Mouse (Mus musculus): ENCODE measurements at regions not wholly inside any gene's neighbourhood (a gene's known extent, or its start where the extent isn't known, plus 50 kb on each side); places are given as distances from the start of the nearest gene placed in this dataset.

GRCm38 (mm10) chr15:62180718-62181117 lies 1257.9 kb upstream of the A1bg start:
- H3K36me3 ChIP-seq (ENCODE audit: control insufficient read depth, insufficient read depth, low read length) = no peaks in the 10 kb centered on the region
- H3K4me1 ChIP-seq (ENCODE audit: control insufficient read depth, insufficient read depth, low read length) = no peaks in the 10 kb centered on the region
- no peak overlapping the region for H3K4me3 ChIP-seq (ENCODE audit: low read depth, low read length)
- H3K9me3 ChIP-seq (ENCODE audit: control insufficient read depth, low read length) = no peaks in the 10 kb centered on the region
- DNase-seq (ENCODE audit: low spot score) (no peak), ATAC-seq (ENCODE audit: insufficient number of reproducible peaks, low FRiP score, low TSS enrichment, low read depth) (no peak)
- H3K27ac ChIP-seq (replicated peaks; ENCODE audit: low read depth, low read length) = no peak overlapping the region
- H3K27me3 ChIP-seq (ENCODE audit: control insufficient read depth, insufficient read depth, low read length) = no peaks in the 10 kb centered on the region
- no peak overlapping the region for H3K4me2 ChIP-seq (ENCODE audit: low read depth, severe bottlenecking)
- no peak overlapping the region for H3K9ac ChIP-seq (ENCODE audit: low read length)
- WGBS = 91% methylated on average over 3 of the region's 3 CpGs

- H3K4me1 ChIP-seq (ENCODE audit: control insufficient read depth, insufficient read depth, low read length) = no peaks in the 10 kb centered on the region
- no peak overlapping the region for H3K9ac ChIP-seq (ENCODE audit: low read length)
- no peaks in the 10 kb centered on the region for H3K9me3 ChIP-seq (ENCODE audit: control insufficient read depth, low read length)
- no peak overlapping the region for H3K27ac ChIP-seq (replicated peaks; ENCODE audit: low read depth, low read length)
- no peaks in the 10 kb centered on the region for H3K36me3 ChIP-seq (ENCODE audit: control insufficient read depth, insufficient read depth, low read length)
- 83% methylated on average over 2 of the region's 2 CpGs for WGBS
- H3K27me3 ChIP-seq (ENCODE audit: control insufficient read depth, insufficient read depth, low read length) = no peaks in the 10 kb centered on the region
- no peak overlapping the region for H3K4me3 ChIP-seq (ENCODE audit: low read depth, low read length)
- H3K4me2 ChIP-seq (ENCODE audit: low read depth, severe bottlenecking) = no peak overlapping the region
- ATAC-seq (ENCODE audit: insufficient number of reproducible peaks, low FRiP score, low TSS enrichment, low read depth) (no peak), DNase-seq (ENCODE audit: low spot score) (no peak)
Measured at GRCm38 (mm10) chr15:62179801-62180200, 1257.0 kb upstream of the A1bg start.

- Histone ChIP-seq H3K4me3 (ENCODE audit: low read depth, low read length) (no peak overlapping the region), H3K27ac (replicated peaks; ENCODE audit: low read depth, low read length) (no peak overlapping the region), H3K36me3 (ENCODE audit: control insufficient read depth, insufficient read depth, low read length) (no peaks in the 10 kb centered on the region), H3K4me1 (ENCODE audit: control insufficient read depth, insufficient read depth, low read length) (no peaks in the 10 kb centered on the region), H3K27me3 (ENCODE audit: control insufficient read depth, insufficient read depth, low read length) (no peaks in the 10 kb centered on the region), H3K4me2 (ENCODE audit: low read depth, severe bottlenecking) (no peak overlapping the region), H3K9me3 (ENCODE audit: control insufficient read depth, low read length) (no peaks in the 10 kb centered on the region), H3K9ac (ENCODE audit: low read length) (no peak overlapping the region)
- 33% methylated on average over 6 of the region's 6 CpGs for WGBS
- DNase-seq (ENCODE audit: low spot score) (no peak), ATAC-seq (ENCODE audit: insufficient number of reproducible peaks, low FRiP score, low TSS enrichment, low read depth) (no peak)
Measured at GRCm38 (mm10) chr15:62178568-62178967, 1255.8 kb upstream of the A1bg start.

- DNase-seq (ENCODE audit: low spot score) (no peak), ATAC-seq (ENCODE audit: insufficient number of reproducible peaks, low FRiP score, low TSS enrichment, low read depth) (no peak)
- Histone ChIP-seq H3K4me3 (ENCODE audit: low read depth, low read length) (no peak overlapping the region), H3K9me3 (ENCODE audit: control insufficient read depth, low read length) (no peaks in the 10 kb centered on the region), H3K27ac (replicated peaks; ENCODE audit: low read depth, low read length) (no peak overlapping the region), H3K4me2 (ENCODE audit: low read depth, severe bottlenecking) (no peak overlapping the region), H3K4me1 (ENCODE audit: control insufficient read depth, insufficient read depth, low read length) (no peaks in the 10 kb centered on the region), H3K27me3 (ENCODE audit: control insufficient read depth, insufficient read depth, low read length) (no peaks in the 10 kb centered on the region), H3K36me3 (ENCODE audit: control insufficient read depth, insufficient read depth, low read length) (no peaks in the 10 kb centered on the region), H3K9ac (ENCODE audit: low read length) (no peak overlapping the region)
- WGBS = 87% methylated on average over 9 of the region's 9 CpGs
Measured at GRCm38 (mm10) chr15:62177768-62178410, 1255.1 kb upstream of the A1bg start.

GRCm38 (mm10) chr15:62176076-62176475 lies 1253.3 kb upstream of the A1bg start:
- Histone ChIP-seq H3K27me3 (ENCODE audit: control insufficient read depth, insufficient read depth, low read length) (no peaks in the 10 kb centered on the region), H3K9ac (ENCODE audit: low read length) (no peak overlapping the region), H3K9me3 (ENCODE audit: control insufficient read depth, low read length) (no peaks in the 10 kb centered on the region), H3K4me1 (ENCODE audit: control insufficient read depth, insufficient read depth, low read length) (no peaks in the 10 kb centered on the region), H3K4me2 (ENCODE audit: low read depth, severe bottlenecking) (no peak overlapping the region), H3K36me3 (ENCODE audit: control insufficient read depth, insufficient read depth, low read length) (no peaks in the 10 kb centered on the region), H3K4me3 (ENCODE audit: low read depth, low read length) (no peak overlapping the region), H3K27ac (replicated peaks; ENCODE audit: low read depth, low read length) (no peak overlapping the region)
- WGBS = 82% methylated on average over 2 of the region's 2 CpGs
- DNase-seq (ENCODE audit: low spot score) (no peak), ATAC-seq (ENCODE audit: insufficient number of reproducible peaks, low FRiP score, low TSS enrichment, low read depth) (no peak)

GRCm38 (mm10) chr15:62173633-62174543 lies 1251.1 kb upstream of the A1bg start:
- H3K4me2 ChIP-seq (ENCODE audit: low read depth, severe bottlenecking) = no peak overlapping the region
- no peak overlapping the region for H3K27ac ChIP-seq (replicated peaks; ENCODE audit: low read depth, low read length)
- H3K9ac ChIP-seq (ENCODE audit: low read length) = no peak overlapping the region
- no peaks in the 10 kb centered on the region for H3K9me3 ChIP-seq (ENCODE audit: control insufficient read depth, low read length)
- ATAC-seq (ENCODE audit: insufficient number of reproducible peaks, low FRiP score, low TSS enrichment, low read depth) (no peak), DNase-seq (ENCODE audit: low spot score) (no peak)
- no peaks in the 10 kb centered on the region for H3K36me3 ChIP-seq (ENCODE audit: control insufficient read depth, insufficient read depth, low read length)
- H3K4me3 ChIP-seq (ENCODE audit: low read depth, low read length) = no peak overlapping the region
- no peaks in the 10 kb centered on the region for H3K27me3 ChIP-seq (ENCODE audit: control insufficient read depth, insufficient read depth, low read length)
- no peaks in the 10 kb centered on the region for H3K4me1 ChIP-seq (ENCODE audit: control insufficient read depth, insufficient read depth, low read length)
- 91% methylated on average over 10 of the region's 10 CpGs for WGBS

- 58% methylated on average over 7 of the region's 7 CpGs for WGBS
Measured at GRCm38 (mm10) chr15:62171632-62172031, 1248.8 kb upstream of the A1bg start.

GRCm38 (mm10) chr15:62171167-62171566 lies 1248.4 kb upstream of the A1bg start:
- no peaks in the 10 kb centered on the region for H3K27me3 ChIP-seq (ENCODE audit: control insufficient read depth, insufficient read depth, low read length)
- no peak for DNase-seq (ENCODE audit: low spot score)
- H3K4me2 ChIP-seq (ENCODE audit: low read depth, severe bottlenecking) = no peak overlapping the region
- no peaks in the 10 kb centered on the region for H3K4me1 ChIP-seq (ENCODE audit: control insufficient read depth, insufficient read depth, low read length)
- no peak overlapping the region for H3K27ac ChIP-seq (replicated peaks; ENCODE audit: low read depth, low read length)
- 83% methylated on average over 2 of the region's 2 CpGs for WGBS
- H3K36me3 ChIP-seq (ENCODE audit: control insufficient read depth, insufficient read depth, low read length) = no peaks in the 10 kb centered on the region
- H3K9ac ChIP-seq (ENCODE audit: low read length) = no peak overlapping the region
- no peak overlapping the region for H3K4me3 ChIP-seq (ENCODE audit: low read depth, low read length)
- ATAC-seq (ENCODE audit: insufficient number of reproducible peaks, low FRiP score, low TSS enrichment, low read depth) = no peak
- H3K9me3 ChIP-seq (ENCODE audit: control insufficient read depth, low read length) = no peaks in the 10 kb centered on the region

More at GRCm38 (mm10) chr15:62171632-62172031, 1248.8 kb upstream of the A1bg start:
- H3K27me3 ChIP-seq (ENCODE audit: control insufficient read depth, insufficient read depth, low read length) = no peaks in the 10 kb centered on the region
- no peaks in the 10 kb centered on the region for H3K9me3 ChIP-seq (ENCODE audit: control insufficient read depth, low read length)
- ATAC-seq (ENCODE audit: insufficient number of reproducible peaks, low FRiP score, low TSS enrichment, low read depth) (no peak), DNase-seq (ENCODE audit: low spot score) (no peak)
- H3K4me3 ChIP-seq (ENCODE audit: low read depth, low read length) = no peak overlapping the region
- no peak overlapping the region for H3K27ac ChIP-seq (replicated peaks; ENCODE audit: low read depth, low read length)
- no peak overlapping the region for H3K4me2 ChIP-seq (ENCODE audit: low read depth, severe bottlenecking)
- H3K4me1 ChIP-seq (ENCODE audit: control insufficient read depth, insufficient read depth, low read length) = no peaks in the 10 kb centered on the region
- H3K36me3 ChIP-seq (ENCODE audit: control insufficient read depth, insufficient read depth, low read length) = no peaks in the 10 kb centered on the region
- no peak overlapping the region for H3K9ac ChIP-seq (ENCODE audit: low read length)
